Mouse (Mus musculus) lung, postnatal 0 days (tissue): ENCODE measurements around the gene Vps9d1. TPM values are rescaled to one million over a fixed set of nuclear protein-coding genes. Genes with fewer than 3 reads are reported as not detected.
"Not testable (repeated sequence)": the region's sequence is repeated elsewhere in the genome, so short reads cannot be mapped to it uniquely, and the experiment has no call there.

Experiments
- ATAC-seq: fragments of 200-750 bp; cut with Nextera tagmentation; 2 replicates; pipeline ENCODE4 v1.8.0; 2017; ENCODE audit warnings: moderate library complexity
- DNase-seq: peaks from one replicate; pipeline ENCODE4 v3.0.0-alpha.2; 2016; ENCODE audit warnings: low spot score
- H3K27ac ChIP-seq: fragments of 300-500 bp; sonication (generic); 2 replicates; pipeline ENCODE4 v1.5.1; 2014; ENCODE audit warnings: antibody characterized with exemption, mild to moderate bottlenecking, low read length, mixed read lengths
- H3K27me3 ChIP-seq: fragments of 300-500 bp; sonication (generic); replicated peaks from 2 replicates; pipeline ENCODE4 v1.6.1; 2014; ENCODE audit warnings: low read length, mixed read lengths; ENCODE audit not compliant: insufficient read depth
- H3K36me3 ChIP-seq: fragments of 300-500 bp; sonication (generic); 2 replicates; pipeline ENCODE4 v1.6.1; 2014; ENCODE audit warnings: low read length, mixed read lengths; ENCODE audit not compliant: insufficient read depth
- H3K4me1 ChIP-seq: fragments of 300-500 bp; sonication (generic); 2 replicates; pipeline ENCODE4 v1.6.1; 2014; ENCODE audit warnings: antibody characterized with exemption, low read depth, low read length, mixed read lengths; ENCODE audit not compliant: insufficient read depth
- H3K4me2 ChIP-seq: fragments of 300-500 bp; sonication (generic); replicated peaks from 2 replicates; pipeline ENCODE4 v1.6.1; 2014; ENCODE audit warnings: low read depth, mild to moderate bottlenecking, low read length, moderate library complexity, mixed read lengths
- H3K4me3 ChIP-seq: fragments of 300-500 bp; sonication (generic); 2 replicates; pipeline ENCODE4 v1.5.1; 2014; ENCODE audit warnings: low read depth, low read length
- H3K9ac ChIP-seq: fragments of 300-500 bp; sonication (generic); replicated peaks from 2 replicates; pipeline ENCODE4 v1.6.1; 2014; ENCODE audit warnings: low read depth, mild to moderate bottlenecking
- H3K9me3 ChIP-seq: fragments of 300-500 bp; sonication (generic); 2 replicates; pipeline ENCODE4 v1.6.1; 2016; ENCODE audit warnings: low read length, mixed read lengths
- CTCF ChIP-seq: IDR thresholded peaks from 2 replicates; pipeline ENCODE4 v1.5.1; 2016; ENCODE audit warnings: antibody characterized with exemption, mild to moderate bottlenecking
- EP300 ChIP-seq: IDR thresholded peaks from 2 replicates; pipeline ENCODE4 v1.6.1; 2016; ENCODE audit warnings: antibody characterized with exemption, mild to moderate bottlenecking, control low read depth
- WGBS: fragments of 180-500 bp; shearing (Covaris S2); extraction: QIAGEN DNeasy Blood & Tissue Kit; methylation state at CpG from one replicate; pipeline ENCODE4 v1.1.7; 2014; 5-methylcytosine and 5-hydroxymethylcytosine counted together
- polyA plus RNA-seq: library from polyadenylated mRNA; unstranded; fragments of >200 nt; fragmentation: Nextera tagmentation; extraction: Ambion mirVana; gene quantifications from 2 replicates; pipeline ENCODE4 v1.2.1, GENCODE M21; 2015

The Vps9d1 gene
- polyA plus RNA-seq, 1 experiment from 2014 or later: 14.0 TPM

GRCm38 (mm10) chr8:123290166-123290565, 36.0 kb upstream of the Vps9d1 start:
- no peak for ATAC-seq
- WGBS: 69% methylated on average over 4 of the region's 4 CpGs
- H3K27me3 ChIP-seq: no peaks in the 10 kb centered on the region

GRCm38 (mm10) chr8:123287362-123287761, 33.2 kb upstream of the Vps9d1 start:
- Histone ChIP-seq H3K4me2 (no peak overlapping the region), H3K4me3 (no peak overlapping the region), H3K36me3 (no peaks in the 10 kb centered on the region), H3K27me3 (no peaks in the 10 kb centered on the region), H3K9me3 (no peaks in the 10 kb centered on the region), H3K4me1 (no peaks in the 10 kb centered on the region), H3K9ac (no peak overlapping the region), H3K27ac (no peak overlapping the region)
- no peak for TF ChIP-seq EP300
- TF ChIP-seq CTCF: no peak
- WGBS: 93% methylated on average over 17 of the region's 17 CpGs
- ATAC-seq: no peak
- DNase-seq: no peak

More at GRCm38 (mm10) chr8:123290166-123290565, 36.0 kb upstream of the Vps9d1 start:
- peak; percentile 27 for DNase-seq
- H3K4me1 ChIP-seq: no peaks in the 10 kb centered on the region
- no peak for TF ChIP-seq EP300
- peak; percentile 63 for TF ChIP-seq CTCF
- no peak overlapping the region for H3K4me3 ChIP-seq
- no peak overlapping the region for H3K9ac ChIP-seq
- no peak overlapping the region for H3K4me2 ChIP-seq
- no peak overlapping the region for H3K27ac ChIP-seq
- H3K9me3 ChIP-seq: no peaks in the 10 kb centered on the region
- H3K36me3 ChIP-seq: no peaks in the 10 kb centered on the region

- TF ChIP-seq EP300: no peak
- TF ChIP-seq CTCF: no peak
- DNase-seq: peak; percentile 28
- ATAC-seq: peak; percentile 70
- no peak overlapping the region for H3K27ac ChIP-seq
- H3K4me1 ChIP-seq: no peaks in the 10 kb centered on the region
- no peak overlapping the region for H3K4me3 ChIP-seq
- 48% methylated on average over 5 of the region's 5 CpGs for WGBS
- H3K9ac ChIP-seq: no peak overlapping the region
- H3K36me3 ChIP-seq: no peaks in the 10 kb centered on the region
- no peaks in the 10 kb centered on the region for H3K9me3 ChIP-seq
- no peak overlapping the region for H3K4me2 ChIP-seq
- no peaks in the 10 kb centered on the region for H3K27me3 ChIP-seq
These were observed 30.3 kb upstream of the Vps9d1 start for GRCm38 (mm10) chr8:123284493-123284892.

- Histone ChIP-seq H3K9me3 (no peaks in the 10 kb centered on the region), H3K9ac (no peak overlapping the region), H3K4me2 (no peak overlapping the region), H3K27me3 (no peaks in the 10 kb centered on the region), H3K4me3 (no peak overlapping the region), H3K4me1 (no peaks in the 10 kb centered on the region), H3K27ac (no peak overlapping the region), H3K36me3 (no peaks in the 10 kb centered on the region)
- no peak for DNase-seq
- WGBS: 75% methylated on average over 6 of the region's 7 CpGs
- peak; percentile 35 for ATAC-seq
- no peak for TF ChIP-seq EP300
- no peak for TF ChIP-seq CTCF
These were observed 29.8 kb upstream of the Vps9d1 start for GRCm38 (mm10) chr8:123283991-123284390.

GRCm38 (mm10) chr8:123282994-123283393, 28.8 kb upstream of the Vps9d1 start:
- not testable (repeated sequence) for H3K27ac ChIP-seq, DNase-seq, H3K4me3 ChIP-seq, H3K4me1 ChIP-seq, H3K36me3 ChIP-seq, H3K9me3 ChIP-seq, H3K4me2 ChIP-seq, H3K9ac ChIP-seq, H3K27me3 ChIP-seq, ATAC-seq
- 92% methylated on average over 4 of the region's 6 CpGs for WGBS

- H3K9me3 ChIP-seq: no peaks in the 10 kb centered on the region
- no peak overlapping the region for H3K27ac ChIP-seq
- peak; percentile 48 for ATAC-seq
- no peak overlapping the region for H3K4me3 ChIP-seq
- DNase-seq: peak; percentile 44
- no peak overlapping the region for H3K9ac ChIP-seq
- H3K4me1 ChIP-seq: no peaks in the 10 kb centered on the region
- TF ChIP-seq EP300 (no peak), CTCF (no peak)
- WGBS: 84% methylated on average over 13 of the region's 13 CpGs
- no peak overlapping the region for H3K4me2 ChIP-seq
- H3K36me3 ChIP-seq: no peaks in the 10 kb centered on the region
- no peaks in the 10 kb centered on the region for H3K27me3 ChIP-seq
These were observed 26.4 kb upstream of the Vps9d1 start for GRCm38 (mm10) chr8:123280302-123281094.
